Mouse (Mus musculus): ENCODE measurements around the gene Gpr88.

Gpr88 gene

DNA sequence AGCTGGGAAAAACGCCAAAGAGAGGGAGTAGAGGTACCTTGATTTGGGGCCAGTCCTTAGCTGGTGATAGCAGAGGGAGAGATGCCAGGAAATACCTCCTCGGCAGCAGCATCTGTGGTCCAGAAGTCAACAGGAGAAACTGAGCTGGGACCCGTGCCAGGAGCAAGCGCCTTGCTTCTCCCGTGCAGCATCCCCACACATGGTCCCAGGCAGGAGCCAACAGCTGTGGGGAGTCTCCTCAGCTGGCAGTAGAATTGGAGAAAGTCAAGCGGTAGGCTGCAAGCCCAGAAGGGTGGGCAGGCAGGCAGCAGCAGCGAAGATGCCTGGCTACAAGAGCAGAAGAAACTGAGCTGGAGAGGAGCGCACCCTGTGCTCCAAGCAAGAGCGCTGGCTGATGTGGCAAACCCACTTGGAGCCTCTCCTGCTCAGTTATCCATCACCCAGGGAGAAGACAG, at the start of gene Gpr88:
Gpr88 (minus strand) TSS at position 427 of the 455 bp plus-strand sequence.
- in situ Hi-C loops (cut with MseI, MboI): no loop called here

DNA sequence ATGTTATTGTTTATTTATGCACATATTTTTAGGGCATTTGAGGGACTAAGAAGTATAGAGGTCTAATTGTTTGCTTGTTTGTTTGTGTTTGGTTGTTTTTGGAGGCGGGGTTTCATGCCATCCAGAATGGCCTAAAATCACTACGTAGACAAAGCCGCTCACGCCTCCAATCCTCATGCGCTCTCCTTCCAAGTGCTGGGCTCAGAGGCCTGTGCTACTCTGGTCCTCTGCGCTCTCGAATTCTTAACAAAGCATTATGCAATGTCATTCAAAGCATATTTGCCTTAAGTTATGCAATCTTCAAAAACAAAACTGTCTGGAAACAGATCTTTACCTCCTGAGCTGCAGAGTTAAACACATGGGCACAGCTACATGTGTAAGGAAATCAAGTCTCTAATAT, 49.3 kb upstream of the Gpr88 start:
- in situ Hi-C loops (cut with MseI, MboI): no loop called here

- in situ Hi-C loops (cut with MseI, MboI): no loop called here
These were observed 48.5 kb upstream of the Gpr88 start for GRCm38 (mm10) chr3:116301754-116302153.

DNA sequence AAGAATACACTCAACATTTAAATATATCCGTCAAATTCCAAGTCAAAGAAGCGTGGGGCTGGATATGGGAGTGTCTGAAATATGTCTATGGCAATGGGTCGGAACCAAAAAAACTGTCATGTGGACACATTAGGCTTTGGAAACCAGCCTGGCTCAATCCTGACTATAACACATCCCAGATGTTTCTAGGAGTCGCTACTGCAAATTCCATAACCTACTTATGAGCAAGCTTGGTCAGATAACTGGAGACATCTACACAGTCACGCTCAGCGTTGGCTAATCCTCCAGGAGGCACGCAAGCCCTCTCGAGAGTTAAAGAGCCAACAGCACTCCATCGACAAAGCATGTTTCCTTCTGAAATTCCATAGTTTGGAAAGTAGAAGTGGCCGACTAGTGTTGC, 45.4 kb upstream of the Gpr88 start:
- in situ Hi-C loops (cut with MseI, MboI): no loop called here

GRCm38 (mm10) chr3:116298003-116298402, 44.7 kb upstream of the Gpr88 start:
- in situ Hi-C loops (cut with MseI, MboI): no loop called here

DNA sequence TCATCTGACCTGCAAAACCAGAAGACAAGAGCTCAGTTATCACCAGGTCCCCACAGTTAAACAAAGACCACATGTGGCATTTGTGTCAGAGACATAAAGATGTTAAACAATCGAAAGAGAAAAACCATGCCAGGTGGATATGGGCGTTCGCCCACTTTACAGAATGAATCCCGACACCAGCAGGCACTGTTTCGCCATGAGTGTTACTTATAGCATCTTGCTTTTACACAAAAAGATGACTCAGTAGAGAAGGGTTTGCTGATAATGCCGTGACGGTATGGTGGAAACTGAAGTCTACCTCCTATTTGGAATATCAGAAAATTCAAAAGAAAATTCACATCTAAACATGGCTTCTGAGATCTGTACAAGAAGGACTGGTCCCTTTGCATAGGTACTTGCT, 43.9 kb upstream of the Gpr88 start:
- in situ Hi-C loops (cut with MseI, MboI): no loop called here

DNA sequence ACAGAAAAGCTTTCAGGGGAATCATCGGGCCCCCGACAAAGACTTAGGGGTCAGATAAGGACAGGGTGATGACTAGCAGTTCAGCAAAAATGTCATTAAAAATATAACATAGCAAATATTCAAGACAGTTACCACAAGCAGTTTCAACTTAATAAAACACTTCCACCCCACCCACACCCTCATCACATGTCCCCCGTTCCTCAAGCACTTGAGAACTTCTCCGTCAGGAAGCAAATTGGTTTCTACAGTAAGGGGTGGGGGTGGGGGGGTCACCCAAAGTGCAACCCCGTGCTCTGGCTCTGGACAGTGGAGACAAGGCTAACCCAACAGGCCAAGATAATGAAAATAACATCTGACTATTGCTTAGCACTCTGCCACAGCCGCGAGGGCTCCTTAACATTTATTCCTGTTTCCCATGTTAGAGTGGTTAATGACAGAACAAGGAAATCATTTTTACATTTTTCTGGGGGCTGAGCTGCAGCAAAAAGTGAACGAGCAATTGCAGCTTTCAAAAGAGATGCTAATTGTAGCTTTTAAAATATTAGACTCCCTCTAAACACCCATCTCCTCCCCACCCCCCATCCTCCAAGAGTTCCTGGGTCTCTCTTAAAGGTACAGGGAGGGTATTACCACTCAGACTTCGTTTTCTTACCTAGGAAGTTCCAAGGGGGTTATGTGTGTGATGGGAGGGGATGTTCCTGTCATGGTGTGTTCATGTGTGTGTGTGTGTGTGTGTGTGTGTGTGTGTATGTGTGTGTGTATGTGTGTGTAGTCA, 36.9 kb upstream of the Gpr88 start:
- in situ Hi-C loops (cut with MseI, MboI): no loop called here

GRCm38 (mm10) chr3:116288833-116289232, 35.5 kb upstream of the Gpr88 start:
- in situ Hi-C loops (cut with MseI, MboI): no loop called here

DNA sequence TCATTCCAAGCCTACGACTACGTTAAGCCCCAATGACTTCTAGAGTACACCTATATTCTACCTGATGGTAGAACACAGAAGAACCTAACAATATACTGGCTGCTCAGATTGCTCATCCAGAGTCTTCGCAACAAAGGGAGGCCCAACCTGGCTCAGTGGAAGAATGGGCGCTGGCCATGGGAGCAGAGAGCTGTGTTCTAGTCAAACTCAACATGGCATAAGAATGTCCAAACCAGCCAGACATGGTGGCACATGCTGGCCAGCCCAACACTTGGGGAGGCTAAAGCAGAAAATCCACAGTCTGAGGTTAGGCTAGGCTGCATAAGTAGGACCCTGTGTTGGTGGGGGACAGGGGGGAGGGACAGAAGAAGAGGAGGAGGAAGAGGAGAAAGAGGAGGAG, 31.4 kb upstream of the Gpr88 start:
- in situ Hi-C loops (cut with MseI, MboI): no loop called here

- in situ Hi-C loops (cut with MseI, MboI): no loop called here
These were observed 30.7 kb upstream of the Gpr88 start for GRCm38 (mm10) chr3:116283996-116284395.

DNA sequence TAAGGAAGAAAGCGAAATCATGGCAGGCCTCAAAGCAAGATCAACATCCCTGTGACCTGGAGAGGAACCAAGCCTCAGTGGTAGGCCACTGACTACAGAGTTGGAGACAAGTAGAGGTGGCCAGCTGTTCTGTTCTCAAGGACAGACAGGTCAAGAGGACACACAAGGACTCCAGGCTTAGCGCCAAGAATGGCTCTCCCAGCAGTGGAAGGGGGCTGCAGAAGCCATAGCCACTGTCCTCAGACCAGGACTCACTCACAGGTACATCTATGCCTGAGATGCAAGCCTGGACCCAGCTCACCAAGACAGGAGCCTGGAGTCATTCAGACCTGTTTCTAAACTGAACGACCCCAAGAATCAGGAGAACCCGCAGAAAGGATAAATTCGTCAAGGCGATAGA, 28.4 kb upstream of the Gpr88 start:
- in situ Hi-C loops (cut with MseI, MboI): no loop called here

DNA sequence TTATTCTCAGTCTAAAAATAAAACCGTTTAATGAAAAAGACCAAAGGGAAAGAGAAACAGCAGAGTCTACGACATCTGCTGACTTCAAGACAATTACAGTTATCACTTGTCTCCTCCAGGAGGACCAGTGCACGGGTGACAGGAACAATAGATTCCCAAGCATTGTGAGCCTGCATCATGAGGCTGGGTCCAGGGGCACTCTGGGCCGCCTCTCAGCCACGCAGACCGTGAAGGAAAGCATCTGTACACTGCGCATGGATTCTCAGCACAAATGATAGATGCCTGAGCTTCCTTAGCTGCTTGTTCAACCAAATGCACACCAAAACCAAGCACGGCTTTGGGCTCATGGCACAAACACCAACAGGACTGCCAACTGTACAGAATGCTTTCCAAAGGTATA, 23.8 kb upstream of the Gpr88 start:
- in situ Hi-C loops (cut with MseI, MboI): no loop called here

DNA sequence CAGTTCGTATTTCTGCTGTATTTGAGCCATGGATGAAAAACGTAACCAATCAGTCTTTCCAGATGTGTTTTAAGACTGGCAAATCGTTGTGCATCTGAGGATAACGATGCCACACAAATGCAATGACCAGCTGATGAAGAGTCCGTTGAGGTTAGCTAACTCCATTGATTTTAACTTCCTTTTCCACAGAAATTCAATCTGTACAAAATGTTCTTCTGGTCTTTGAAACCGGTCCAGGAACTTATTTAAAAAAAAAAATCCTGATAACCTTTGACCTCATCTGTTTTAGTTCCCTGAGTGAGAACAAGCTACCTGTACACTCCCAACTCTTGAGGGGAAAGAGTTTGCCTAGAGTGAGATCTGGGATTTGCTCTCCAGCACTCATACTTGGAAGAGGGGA, 18.4 kb upstream of the Gpr88 start:
- in situ Hi-C loops (cut with MseI, MboI): no loop called here

DNA sequence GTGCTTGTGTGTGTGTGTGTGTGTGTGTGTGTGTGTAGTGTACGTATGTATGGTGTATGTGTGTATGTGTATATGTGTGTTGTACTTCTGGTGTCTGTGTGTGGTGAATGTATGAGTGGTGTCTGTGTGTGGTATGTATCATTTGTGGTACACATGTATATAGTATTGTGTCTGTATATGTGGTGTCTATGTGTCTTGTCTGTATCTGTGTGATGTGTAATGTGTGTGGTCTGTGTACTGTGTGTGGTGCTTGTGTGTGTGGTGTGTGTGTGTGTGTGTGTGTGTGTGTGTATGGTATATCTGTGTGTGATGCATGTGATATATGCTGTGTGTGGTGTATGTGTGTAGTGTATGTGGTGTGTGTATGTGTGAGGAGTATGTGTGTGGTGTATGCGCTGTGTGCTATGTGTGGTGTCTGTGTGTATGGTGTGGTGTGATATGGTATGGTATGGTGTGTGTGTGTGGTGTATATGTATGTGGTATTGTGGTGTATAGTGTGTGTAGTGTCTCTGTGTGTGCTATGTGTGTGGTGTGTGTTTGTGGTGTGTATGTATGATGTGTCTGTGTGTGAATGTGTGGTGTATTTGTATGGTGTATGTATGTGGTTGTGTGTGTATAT, 13.8 kb upstream of the Gpr88 start:
- in situ Hi-C loops (cut with MseI, MboI): no loop called here

GRCm38 (mm10) chr3:116266360-116266759, 13.1 kb upstream of the Gpr88 start:
- in situ Hi-C loops (cut with MseI, MboI): no loop called here

- in situ Hi-C loops (cut with MseI, MboI): no loop called here
These were observed 10.7 kb upstream of the Gpr88 start for GRCm38 (mm10) chr3:116263977-116264376.

GRCm38 (mm10) chr3:116263061-116263460, 9.8 kb upstream of the Gpr88 start:
- in situ Hi-C loops (cut with MseI, MboI): no loop called here

DNA sequence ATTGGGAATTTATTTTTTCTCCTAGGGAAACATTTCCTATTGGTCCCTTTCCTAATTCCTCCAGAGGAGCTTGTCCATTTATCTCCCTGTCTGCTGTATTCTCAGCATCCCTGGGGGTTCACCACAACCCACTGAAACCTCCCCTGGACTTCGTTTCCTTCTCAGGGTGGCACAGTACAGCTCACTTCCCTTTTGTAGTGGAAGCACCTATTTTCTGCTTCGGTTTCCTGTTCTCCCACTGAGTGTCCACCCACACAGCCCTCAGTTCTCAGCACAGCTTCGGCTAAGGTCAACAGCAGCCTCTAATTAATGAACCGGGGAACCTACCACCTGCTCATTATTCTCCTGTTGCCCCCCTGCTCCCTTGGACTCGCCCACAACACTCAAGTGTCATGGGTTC, 2.8 kb upstream of the Gpr88 start:
- in situ Hi-C loops (cut with MseI, MboI): no loop called here

DNA sequence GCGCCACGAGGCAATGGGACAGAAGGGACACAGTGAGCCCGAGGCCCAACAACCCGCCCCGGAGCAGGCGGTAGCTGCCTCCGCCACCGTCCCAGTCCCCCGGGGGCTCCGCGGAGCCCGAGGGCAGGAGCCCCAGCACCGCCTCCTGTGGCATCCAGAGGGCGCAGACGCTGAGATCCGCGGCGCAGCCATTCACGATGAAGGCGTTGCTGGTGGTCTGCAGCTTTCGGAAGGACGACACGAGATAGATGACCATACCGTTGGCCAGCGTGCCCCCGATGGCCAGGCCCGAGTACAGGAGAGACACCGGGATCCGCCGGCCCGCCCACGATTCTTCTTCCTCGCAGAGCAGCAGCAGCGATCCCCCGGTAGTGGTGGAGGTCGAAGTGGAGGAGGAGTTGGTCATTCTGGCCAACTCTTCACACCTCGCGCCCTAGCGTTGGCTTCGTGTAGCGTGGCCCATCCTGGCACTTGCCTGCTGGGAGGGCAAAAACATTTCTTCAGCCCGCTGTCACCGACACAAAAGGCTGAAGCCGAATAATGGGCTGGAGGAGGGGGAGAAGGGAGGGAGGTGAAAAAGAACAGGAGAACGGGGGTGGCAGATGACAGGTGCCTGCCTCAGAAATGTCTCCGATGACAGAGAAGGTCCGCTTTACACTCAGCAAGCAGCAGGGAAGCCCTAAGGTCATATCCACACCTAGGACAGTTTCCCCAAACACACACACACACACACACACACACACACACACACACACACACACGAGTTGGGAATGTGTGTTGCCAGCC, 855 bp downstream of the Gpr88 start:
- in situ Hi-C loops (cut with MseI, MboI): no loop called here

DNA sequence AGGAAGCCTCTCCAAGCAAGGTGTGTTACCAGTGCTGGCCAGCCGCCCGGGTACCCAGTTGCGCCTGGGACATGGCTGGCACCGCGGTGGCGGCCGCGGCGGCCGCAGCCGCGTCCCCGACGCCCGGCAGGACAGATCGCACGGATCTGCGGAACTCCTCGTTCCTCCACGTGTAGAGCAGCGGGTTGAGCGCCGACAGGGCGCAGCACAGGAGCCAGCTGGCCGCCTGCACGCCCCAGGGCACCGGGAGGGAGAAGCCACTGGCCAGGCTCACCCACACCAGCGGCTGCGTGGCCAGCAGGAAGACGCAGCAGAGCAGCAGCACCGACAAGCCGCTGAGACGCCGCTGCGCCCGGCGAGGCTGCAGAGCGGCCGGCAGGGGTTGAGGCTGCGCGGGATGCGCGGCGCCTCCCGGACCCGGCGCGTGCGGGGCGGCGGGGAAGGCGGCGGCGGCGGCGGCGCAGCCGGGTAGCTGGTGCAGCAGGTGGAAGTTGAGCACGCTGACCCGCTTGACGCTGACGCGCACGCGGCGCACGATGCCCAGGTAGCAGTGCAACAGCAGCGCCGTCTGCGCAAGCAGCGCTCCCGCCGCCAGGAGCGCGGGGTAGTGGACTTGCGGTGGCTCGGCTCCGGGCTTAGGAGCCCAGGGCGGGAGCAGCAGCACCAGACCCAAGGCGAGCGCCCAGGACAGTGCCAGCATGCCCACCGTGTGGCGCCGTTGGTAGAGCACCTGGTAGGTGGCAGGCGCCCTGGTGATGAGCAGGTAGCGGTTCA, 1.6 kb downstream of the Gpr88 start:
- in situ Hi-C loops (cut with MseI, MboI): no loop called here

- in situ Hi-C loops (cut with MseI, MboI): no loop called here
These were observed 4.3 kb downstream of the Gpr88 start for GRCm38 (mm10) chr3:116249026-116249425.

DNA sequence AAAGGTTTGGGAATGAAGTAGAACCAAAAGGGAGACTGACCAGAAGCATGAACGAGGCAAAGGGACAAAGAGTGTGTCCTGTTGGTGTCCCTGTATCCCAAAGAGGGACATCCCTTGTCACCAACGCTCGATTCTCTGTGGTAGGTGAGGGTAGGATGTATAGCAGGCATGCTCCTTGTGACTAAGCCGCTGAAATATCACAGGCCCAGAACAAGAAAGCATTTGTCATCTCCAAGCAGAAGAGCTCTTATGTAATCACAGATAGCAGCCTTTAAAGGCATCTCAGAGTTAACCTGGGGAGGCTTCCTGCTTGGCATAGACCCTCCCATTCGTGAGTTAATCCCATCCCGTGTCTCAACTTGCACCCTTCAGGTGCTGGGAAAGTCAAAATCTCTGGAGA, 8.8 kb downstream of the Gpr88 start:
- in situ Hi-C loops (cut with MseI, MboI): no loop called here

Data from mouse trophoblast stem cell (cell line).